Mouse (Mus musculus) heart, embryonic 11.5 days (tissue): ENCODE results near the gene Cdh4. TPM values are rescaled to one million over a fixed set of nuclear protein-coding genes. Genes with fewer than 3 reads are reported as not detected.

Experiments
- ATAC-seq: fragments of 200-750 bp; cut with Nextera tagmentation; replicated peaks from 2 replicates; pipeline ENCODE4 v1.8.0; 2017; ENCODE audit warnings: moderate library complexity; ENCODE audit not compliant: insufficient number of reproducible peaks, low FRiP score, low TSS enrichment
- H3K27ac ChIP-seq: fragments of 300-500 bp; sonication (generic); 2 replicates; pipeline ENCODE4 v1.5.1; 2014; ENCODE audit warnings: mild to moderate bottlenecking, low read depth, low read length
- H3K27me3 ChIP-seq: fragments of 300-500 bp; sonication (generic); 2 replicates; pipeline ENCODE4 v1.6.1; 2014; ENCODE audit warnings: mild to moderate bottlenecking, low read length, mixed read lengths; ENCODE audit not compliant: control insufficient read depth, insufficient read depth
- H3K36me3 ChIP-seq: fragments of 300-500 bp; sonication (generic); 2 replicates; pipeline ENCODE4 v1.6.1; 2014; ENCODE audit warnings: mild to moderate bottlenecking, low read length, moderate library complexity, mixed read lengths; ENCODE audit not compliant: control insufficient read depth, insufficient read depth
- H3K4me1 ChIP-seq: fragments of 300-500 bp; sonication (generic); 2 replicates; pipeline ENCODE4 v1.6.1; 2014; ENCODE audit warnings: low read length; ENCODE audit not compliant: control insufficient read depth, insufficient read depth
- H3K4me2 ChIP-seq: fragments of 300-500 bp; sonication (generic); 2 replicates; pipeline ENCODE4 v1.6.1; 2014; ENCODE audit warnings: mild to moderate bottlenecking, moderate library complexity
- H3K4me3 ChIP-seq: fragments of 300-500 bp; sonication (generic); 2 replicates; pipeline ENCODE4 v1.5.1; 2014; ENCODE audit warnings: low read depth, low read length
- H3K9ac ChIP-seq: fragments of 300-500 bp; sonication (generic); 2 replicates; pipeline ENCODE4 v1.6.1; 2014; ENCODE audit warnings: mild to moderate bottlenecking, low read depth, low read length, moderate library complexity
- H3K9me3 ChIP-seq: fragments of 300-500 bp; sonication (generic); replicated peaks from 2 replicates; pipeline ENCODE4 v1.6.1; 2016; ENCODE audit warnings: low read length; ENCODE audit not compliant: control insufficient read depth
- WGBS: fragments of 180-500 bp; shearing (Covaris S2); extraction: QIAGEN DNeasy Blood & Tissue Kit; methylation state at CpG from one replicate; pipeline ENCODE4 v1.1.7; 2014; ENCODE audit not compliant: insufficient replicate concordance; 5-methylcytosine and 5-hydroxymethylcytosine counted together
- polyA plus RNA-seq: library from polyadenylated mRNA; unstranded; fragments of >200 nt; fragmentation: Nextera tagmentation; extraction: Ambion mirVana; gene quantifications from 2 replicates; pipeline ENCODE4 v1.2.1, GENCODE M21; 2014

Gene Cdh4
- polyA plus RNA-seq, 1 experiment from 2014 or later, result 0.56 TPM

DNA sequence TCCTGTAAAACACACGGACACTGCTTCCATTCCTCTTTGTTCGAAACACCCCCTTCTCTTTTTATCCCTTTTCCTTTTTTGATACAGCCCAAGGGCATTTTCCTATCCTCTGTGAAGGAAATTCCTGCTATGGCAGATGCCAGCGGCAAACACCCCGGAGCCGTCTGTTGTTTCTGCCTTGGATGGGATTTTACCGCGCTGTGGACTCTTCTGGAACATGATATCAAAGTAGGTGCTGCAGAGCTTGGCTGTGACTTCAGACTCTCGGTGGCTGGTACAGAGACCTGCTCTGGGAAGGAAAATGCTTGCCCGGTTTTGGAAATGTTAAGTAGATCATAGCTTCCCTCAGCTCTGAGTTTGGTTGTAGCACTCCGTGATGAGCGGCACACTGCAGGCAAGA lies 156.7 kb downstream of the Cdh4 start:
- H3K4me2 ChIP-seq, result no peak overlapping the region
- H3K9me3 ChIP-seq, result no peaks in the 10 kb centered on the region
- no peak overlapping the region for H3K4me3 ChIP-seq
- no peak overlapping the region for H3K27ac ChIP-seq
- no peak overlapping the region for H3K9ac ChIP-seq
- H3K36me3 ChIP-seq, result no peaks in the 10 kb centered on the region
- ATAC-seq, result no peak
- WGBS, result 76% methylated on average over 11 of the region's 11 CpGs
- no peaks in the 10 kb centered on the region for H3K27me3 ChIP-seq
- H3K4me1 ChIP-seq, result peaks cover 5% of the 10 kb centered on the region; the same call in 1 of the 2 replicates

GRCm38 (mm10) chr2:179599886-179600285 lies 157.7 kb downstream of the Cdh4 start:
- H3K4me2 ChIP-seq, result no peak overlapping the region
- ATAC-seq, result no peak

GRCm38 (mm10) chr2:179600347-179600746 lies 158.1 kb downstream of the Cdh4 start:
- Histone ChIP-seq H3K27ac (no peak overlapping the region), H3K9me3 (no peaks in the 10 kb centered on the region), H3K36me3 (no peaks in the 10 kb centered on the region), H3K4me1 (peaks cover 5% of the 10 kb centered on the region; the same call in 1 of the 2 replicates), H3K4me3 (no peak overlapping the region), H3K9ac (no peak overlapping the region), H3K27me3 (no peaks in the 10 kb centered on the region), H3K4me2 (no peak overlapping the region)
- ATAC-seq, result no peak
- WGBS, result 76% methylated on average over 2 of the region's 2 CpGs

More at GRCm38 (mm10) chr2:179599886-179600285, 157.7 kb downstream of the Cdh4 start:
- Histone ChIP-seq H3K4me1 (peaks cover 5% of the 10 kb centered on the region; the same call in 1 of the 2 replicates), H3K4me3 (no peak overlapping the region), H3K27ac (no peak overlapping the region), H3K27me3 (no peaks in the 10 kb centered on the region), H3K36me3 (no peaks in the 10 kb centered on the region), H3K9me3 (no peaks in the 10 kb centered on the region), H3K9ac (no peak overlapping the region)
- WGBS, result 70% methylated on average over 1 of the region's 1 CpGs

GRCm38 (mm10) chr2:179601167-179601566 lies 158.9 kb downstream of the Cdh4 start:
- 74% methylated on average over 9 of the region's 9 CpGs for WGBS
- Histone ChIP-seq H3K9ac (no peak overlapping the region), H3K4me1 (peaks cover 5% of the 10 kb centered on the region; the same call in 1 of the 2 replicates), H3K27me3 (no peaks in the 10 kb centered on the region), H3K4me3 (no peak overlapping the region), H3K9me3 (no peaks in the 10 kb centered on the region), H3K27ac (no peak overlapping the region), H3K36me3 (no peaks in the 10 kb centered on the region), H3K4me2 (no peak overlapping the region)
- ATAC-seq, result no peak

- H3K4me2 ChIP-seq, result no peak overlapping the region
- no peaks in the 10 kb centered on the region for H3K27me3 ChIP-seq
- H3K36me3 ChIP-seq, result no peaks in the 10 kb centered on the region
- no peaks in the 10 kb centered on the region for H3K4me1 ChIP-seq
- H3K4me3 ChIP-seq, result no peak overlapping the region
- no peaks in the 10 kb centered on the region for H3K9me3 ChIP-seq
- no peak for ATAC-seq
- no peak overlapping the region for H3K27ac ChIP-seq
- no peak overlapping the region for H3K9ac ChIP-seq
- 84% methylated on average over 3 of the region's 3 CpGs for WGBS
Observed at GRCm38 (mm10) chr2:179604746-179605145, 162.5 kb downstream of the Cdh4 start.

GRCm38 (mm10) chr2:179605255-179605654 lies 163.0 kb downstream of the Cdh4 start:
- Histone ChIP-seq H3K27ac (no peak overlapping the region), H3K4me2 (no peak overlapping the region), H3K36me3 (no peaks in the 10 kb centered on the region), H3K9ac (no peak overlapping the region), H3K27me3 (no peaks in the 10 kb centered on the region), H3K4me1 (no peaks in the 10 kb centered on the region), H3K4me3 (no peak overlapping the region), H3K9me3 (no peaks in the 10 kb centered on the region)
- WGBS, result 69% methylated on average over 10 of the region's 10 CpGs
- ATAC-seq, result no peak

DNA sequence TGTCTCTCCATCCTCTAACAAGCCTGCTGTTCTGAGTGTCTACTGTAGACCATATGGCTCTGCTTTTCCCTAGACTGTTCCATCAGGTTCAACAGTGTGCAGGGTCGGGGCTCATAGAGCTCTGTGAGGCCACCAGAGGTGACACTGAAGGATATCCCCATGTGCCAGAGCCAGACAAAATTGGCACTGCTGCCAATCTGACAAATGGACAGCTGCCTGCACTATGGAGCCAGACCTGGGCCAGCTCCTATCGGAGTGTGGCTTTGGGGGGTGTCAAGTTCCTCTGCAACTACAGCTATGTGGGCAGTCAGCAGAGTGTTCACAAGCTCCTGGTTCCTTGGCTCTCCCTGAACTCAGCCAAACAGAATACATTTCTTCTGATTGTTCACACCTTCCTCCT lies 164.1 kb downstream of the Cdh4 start:
- H3K27ac ChIP-seq, result no peak overlapping the region
- no peaks in the 10 kb centered on the region for H3K27me3 ChIP-seq
- no peaks in the 10 kb centered on the region for H3K9me3 ChIP-seq
- no peaks in the 10 kb centered on the region for H3K4me1 ChIP-seq
- no peaks in the 10 kb centered on the region for H3K36me3 ChIP-seq
- WGBS, result 76% methylated on average over 2 of the region's 2 CpGs
- no peak overlapping the region for H3K9ac ChIP-seq
- H3K4me2 ChIP-seq, result no peak overlapping the region
- no peak overlapping the region for H3K4me3 ChIP-seq
- ATAC-seq, result no peak

GRCm38 (mm10) chr2:179615906-179616305 lies 173.7 kb downstream of the Cdh4 start:
- 43% methylated on average over 5 of the region's 5 CpGs for WGBS
- Histone ChIP-seq H3K36me3 (no peaks in the 10 kb centered on the region), H3K4me3 (no peak overlapping the region), H3K9me3 (no peaks in the 10 kb centered on the region), H3K4me2 (no peak overlapping the region), H3K27ac (no peak overlapping the region), H3K9ac (no peak overlapping the region), H3K4me1 (no peaks in the 10 kb centered on the region), H3K27me3 (no peaks in the 10 kb centered on the region)
- no peak for ATAC-seq

DNA sequence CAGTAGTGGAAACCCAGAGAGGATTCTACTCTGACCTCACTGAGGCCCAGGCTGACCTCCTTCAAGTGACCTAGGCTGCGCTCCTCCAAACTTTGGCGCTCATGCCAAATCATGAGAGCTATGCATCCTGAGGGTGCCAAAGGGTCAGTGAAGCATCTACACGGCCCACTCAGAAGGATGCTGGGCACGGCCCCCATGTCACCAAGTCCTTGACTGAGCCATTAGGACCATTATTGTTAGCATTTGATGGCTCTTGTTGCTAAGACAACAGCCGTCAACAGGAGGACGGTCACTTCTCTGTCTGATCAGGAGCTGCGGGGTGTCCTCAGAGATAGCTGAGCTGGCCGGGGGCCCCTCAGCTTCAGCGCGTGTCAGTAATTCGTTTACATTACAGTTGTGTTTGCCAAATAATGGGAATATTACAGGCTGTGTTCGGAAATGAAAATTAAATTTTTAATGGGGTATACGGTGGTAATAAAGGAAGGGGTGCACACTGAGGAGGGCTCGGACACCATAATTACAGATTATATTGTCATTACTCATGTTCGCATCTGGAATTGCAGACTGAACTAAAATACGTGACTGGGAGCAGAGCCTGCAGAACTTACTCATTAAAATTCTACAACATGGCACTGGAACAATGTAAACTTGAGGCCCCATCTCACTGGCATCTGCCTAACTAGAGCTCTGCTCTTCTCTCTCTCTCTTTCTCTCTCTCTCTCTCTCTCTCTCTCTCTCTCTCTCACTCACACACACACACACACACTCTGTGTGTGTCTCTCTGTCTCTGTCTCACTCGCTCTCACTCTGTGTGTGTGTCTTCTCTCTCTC lies 181.6 kb downstream of the Cdh4 start:
- H3K4me3 ChIP-seq, result no peak overlapping the region
- no peaks in the 10 kb centered on the region for H3K27me3 ChIP-seq
- H3K27ac ChIP-seq, result no peak overlapping the region
- no peaks in the 10 kb centered on the region for H3K36me3 ChIP-seq
- H3K4me1 ChIP-seq, result no peaks in the 10 kb centered on the region
- WGBS, result 72% methylated on average over 17 of the region's 17 CpGs
- no peak overlapping the region for H3K9ac ChIP-seq
- no peaks in the 10 kb centered on the region for H3K9me3 ChIP-seq
- ATAC-seq, result no peak; the same call in 1 of the 2 replicates
- no peak overlapping the region for H3K4me2 ChIP-seq
